Mouse (Mus musculus): ENCODE data around the gene Stradb. TPM values are rescaled to one million over a fixed set of nuclear protein-coding genes. Genes with fewer than 3 reads are reported as not detected.

Gene Stradb
- polyA plus RNA-seq, 1 experiment, result 36.5 TPM

DNA sequence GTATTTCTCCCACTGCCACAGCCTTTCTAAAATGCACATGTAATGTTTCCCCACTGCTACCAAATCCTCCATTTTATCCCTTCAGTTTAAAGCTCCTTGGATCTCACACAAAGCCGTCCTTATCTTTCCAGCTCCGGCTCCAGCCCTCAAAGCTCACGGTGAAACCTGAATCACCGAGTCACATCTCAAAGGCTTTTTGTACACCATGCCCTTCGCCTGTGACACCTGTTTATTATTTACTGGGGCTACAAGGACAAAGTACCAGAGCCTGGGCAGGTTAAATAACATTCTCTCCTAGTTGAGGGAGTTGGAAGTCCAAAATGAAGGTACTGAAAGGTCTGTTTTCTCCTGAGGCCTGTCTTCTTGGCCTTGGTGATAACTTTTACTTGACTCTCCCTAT is 3.3 kb upstream of the Stradb start:
- 55% methylated on average over 5 of the region's 5 CpGs for WGBS
- H3K4me1 ChIP-seq (ENCODE audit: control insufficient read depth, insufficient read depth, low read length), result peaks cover 8% of the 10 kb centered on the region
- H3K27ac ChIP-seq (ENCODE audit: control insufficient read depth, insufficient read depth, low read depth, low read length, poor library complexity), result peak overlapping the region; percentile 15; the same call in 1 of the 2 replicates
- TF ChIP-seq POLR2A (IDR thresholded peaks at IDR 0.05; ENCODE audit: borderline replicate concordance, control insufficient read depth, low read depth, low read length), result no peak
- TF ChIP-seq CTCF (IDR thresholded peaks at IDR 0.05; ENCODE audit: control insufficient read depth, insufficient read depth, low read length), result no peak
- peak overlapping the region; percentile 23 for H3K4me3 ChIP-seq (replicated peaks; ENCODE audit: control insufficient read depth, low read depth, low read length)

DNA sequence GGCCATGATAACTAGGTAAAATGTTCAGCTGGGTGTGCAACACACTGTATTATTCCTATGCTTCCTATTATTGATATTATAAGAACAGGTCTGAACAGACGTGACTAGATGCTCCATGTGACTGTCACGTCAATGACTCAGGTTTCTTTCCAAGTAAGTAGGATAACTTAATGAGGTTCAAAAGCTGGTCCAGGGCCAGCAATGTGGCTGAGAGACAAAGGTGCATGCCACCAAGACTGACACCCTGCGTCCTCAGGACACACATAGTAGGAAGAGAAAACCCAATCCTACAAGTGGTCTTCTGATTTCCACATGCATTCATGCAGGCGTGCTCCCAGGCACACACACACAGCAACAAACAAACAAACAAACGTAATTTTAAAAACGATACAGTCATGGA is 2.2 kb upstream of the Stradb start:
- H3K27ac ChIP-seq (ENCODE audit: control insufficient read depth, insufficient read depth, low read depth, low read length, poor library complexity), result peak overlapping the region; percentile 79
- peak overlapping the region; percentile 89 for H3K4me3 ChIP-seq (replicated peaks; ENCODE audit: control insufficient read depth, low read depth, low read length)
- 69% methylated on average over 6 of the region's 6 CpGs for WGBS
- 0 out of 2 replicates have a peak, but pooled peaks have one; percentile 4 for TF ChIP-seq POLR2A (IDR thresholded peaks at IDR 0.05; ENCODE audit: borderline replicate concordance, control insufficient read depth, low read depth, low read length)
- TF ChIP-seq CTCF (IDR thresholded peaks at IDR 0.05; ENCODE audit: control insufficient read depth, insufficient read depth, low read length), result no peak
- peaks cover 5% of the 10 kb centered on the region for H3K4me1 ChIP-seq (ENCODE audit: control insufficient read depth, insufficient read depth, low read length)

DNA sequence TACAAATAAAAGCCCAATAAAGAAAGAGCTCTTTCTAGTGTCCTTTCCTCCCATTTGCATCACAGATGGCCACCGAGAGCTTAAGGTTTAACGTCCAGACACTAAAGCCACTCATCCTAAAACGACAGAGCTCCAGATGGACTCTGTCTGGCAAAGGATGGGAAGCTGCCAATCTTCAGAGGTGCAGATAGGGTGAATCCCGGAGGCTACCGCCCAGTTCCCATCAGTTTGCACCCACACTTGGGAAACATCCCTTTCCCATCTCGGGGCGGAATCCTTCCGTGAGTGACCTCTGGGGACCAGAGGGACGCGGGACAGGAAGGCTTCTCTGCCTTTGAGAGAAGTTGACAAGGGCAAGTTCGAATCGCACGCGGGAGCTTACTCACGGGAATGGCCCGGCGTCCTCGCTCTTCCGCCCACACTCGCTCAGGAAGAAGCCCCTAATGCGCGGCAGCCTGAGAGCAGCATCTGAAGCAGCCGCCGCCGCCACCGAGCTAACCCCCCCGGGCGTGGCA is 414 bp upstream of the Stradb start:
- peak overlapping the region; percentile 96 for H3K27ac ChIP-seq (ENCODE audit: control insufficient read depth, insufficient read depth, low read depth, low read length, poor library complexity)
- peaks cover 2% of the 10 kb centered on the region; the same call in 1 of the 2 replicates for H3K4me1 ChIP-seq (ENCODE audit: control insufficient read depth, insufficient read depth, low read length)
- H3K4me3 ChIP-seq (replicated peaks; ENCODE audit: control insufficient read depth, low read depth, low read length), result peak overlapping the region; percentile 100
- WGBS, result under 1% methylated on average over 28 of the region's 28 CpGs
- no peak for TF ChIP-seq CTCF (IDR thresholded peaks at IDR 0.05; ENCODE audit: control insufficient read depth, insufficient read depth, low read length)
- no peak for TF ChIP-seq POLR2A (IDR thresholded peaks at IDR 0.05; ENCODE audit: borderline replicate concordance, control insufficient read depth, low read depth, low read length)

DNA sequence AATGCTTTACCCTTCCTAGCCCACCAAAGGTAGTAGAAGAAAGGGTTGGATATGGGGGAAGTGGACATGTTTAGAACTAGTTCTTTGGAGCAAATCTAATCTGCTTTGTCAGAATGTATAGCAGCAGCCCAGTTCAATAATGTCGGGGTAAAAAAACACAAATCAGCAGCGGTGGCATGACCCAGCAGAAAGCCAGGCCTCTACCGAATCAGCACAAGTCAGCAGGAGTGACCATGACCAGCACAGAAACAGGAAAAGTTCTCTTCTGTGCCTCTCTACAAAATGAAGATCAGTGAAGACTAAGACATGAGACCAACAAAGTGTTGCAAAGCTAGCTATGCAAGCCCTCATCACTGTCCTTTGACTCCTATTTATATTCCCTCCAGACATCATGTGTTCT is 9.0 kb downstream of the Stradb start:
- 90% methylated on average over 3 of the region's 3 CpGs for WGBS
- Histone ChIP-seq H3K27ac (ENCODE audit: control insufficient read depth, insufficient read depth, low read depth, low read length, poor library complexity) (no peak overlapping the region), H3K4me3 (replicated peaks; ENCODE audit: control insufficient read depth, low read depth, low read length) (no peak overlapping the region), H3K4me1 (ENCODE audit: control insufficient read depth, insufficient read depth, low read length) (no peaks in the 10 kb centered on the region)
- TF ChIP-seq CTCF (IDR thresholded peaks at IDR 0.05; ENCODE audit: control insufficient read depth, insufficient read depth, low read length) (no peak), POLR2A (IDR thresholded peaks at IDR 0.05; ENCODE audit: borderline replicate concordance, control insufficient read depth, low read depth, low read length) (no peak)

DNA sequence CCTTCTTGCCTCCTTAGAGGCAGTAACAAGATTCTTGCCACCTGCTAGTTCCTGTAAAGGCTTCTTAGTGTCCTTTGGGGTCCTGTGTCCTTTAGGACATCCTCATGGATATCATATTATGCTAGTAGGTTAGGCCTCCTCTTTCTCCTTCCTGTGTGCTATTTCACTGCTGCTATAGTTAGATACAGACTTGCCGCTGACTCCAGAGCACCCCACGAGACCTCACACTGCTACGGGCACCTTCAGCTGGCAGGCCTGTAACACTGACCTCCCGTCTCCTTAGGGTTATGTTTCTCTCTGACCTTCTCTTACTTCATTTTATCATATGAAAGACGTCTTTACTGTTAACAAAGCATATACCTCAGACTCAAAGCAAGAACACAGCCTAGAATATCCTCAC is 11.3 kb downstream of the Stradb start:
- Histone ChIP-seq H3K4me1 (ENCODE audit: control insufficient read depth, insufficient read depth, low read length) (no peaks in the 10 kb centered on the region; the same call in 1 of the 2 replicates), H3K27ac (ENCODE audit: control insufficient read depth, insufficient read depth, low read depth, low read length, poor library complexity) (no peak overlapping the region), H3K4me3 (replicated peaks; ENCODE audit: control insufficient read depth, low read depth, low read length) (no peak overlapping the region)
- TF ChIP-seq CTCF (IDR thresholded peaks at IDR 0.05; ENCODE audit: control insufficient read depth, insufficient read depth, low read length), result no peak
- WGBS, result 93% methylated on average over 5 of the region's 5 CpGs

DNA sequence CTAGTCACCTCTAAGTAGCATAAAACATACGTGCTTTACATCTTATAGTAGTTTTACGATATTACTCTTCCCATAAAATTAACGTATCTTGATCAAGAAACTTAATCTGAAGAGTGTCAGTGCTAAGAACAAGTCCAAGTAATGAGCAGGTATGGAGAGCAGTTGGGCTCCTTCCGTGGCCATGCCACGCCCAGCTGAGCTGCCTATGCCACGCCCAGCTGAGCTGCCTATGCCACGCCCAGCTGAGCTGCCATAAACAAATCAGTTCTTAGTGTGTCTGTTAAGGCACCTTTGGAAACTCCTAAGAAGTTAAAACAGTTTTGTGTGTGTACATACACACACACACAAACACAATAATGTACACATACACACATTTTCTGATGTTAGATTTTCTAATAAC is 19.8 kb downstream of the Stradb start:
- WGBS, result 74% methylated on average over 7 of the region's 7 CpGs
- Histone ChIP-seq H3K4me3 (replicated peaks; ENCODE audit: control insufficient read depth, low read depth, low read length) (no peak overlapping the region), H3K4me1 (ENCODE audit: control insufficient read depth, insufficient read depth, low read length) (no peaks in the 10 kb centered on the region; the same call in 1 of the 2 replicates), H3K27ac (ENCODE audit: control insufficient read depth, insufficient read depth, low read depth, low read length, poor library complexity) (no peak overlapping the region)
- no peak for TF ChIP-seq CTCF (IDR thresholded peaks at IDR 0.05; ENCODE audit: control insufficient read depth, insufficient read depth, low read length)

DNA sequence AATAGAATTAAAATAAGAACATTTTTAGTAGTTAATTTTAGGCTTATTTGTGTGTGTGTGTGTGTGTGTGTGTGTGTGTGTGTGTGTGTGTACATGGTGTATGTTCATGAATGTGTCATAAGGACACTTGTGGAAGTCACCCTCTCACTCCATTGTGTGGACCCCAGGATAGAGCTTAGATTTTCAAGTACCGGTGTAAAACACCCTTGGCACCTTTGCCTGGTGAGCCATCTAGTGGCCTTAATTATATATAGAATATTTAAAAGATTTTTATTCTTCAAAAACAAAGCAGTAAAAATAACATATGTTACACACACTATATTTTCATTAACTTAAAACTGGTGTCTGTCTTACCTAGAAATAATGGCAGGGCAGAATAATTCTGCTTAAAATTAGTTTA is 20.4 kb downstream of the Stradb start:
- no peak overlapping the region for H3K4me3 ChIP-seq (replicated peaks; ENCODE audit: control insufficient read depth, low read depth, low read length)
- WGBS, result 50% methylated on average over 1 of the region's 1 CpGs

DNA sequence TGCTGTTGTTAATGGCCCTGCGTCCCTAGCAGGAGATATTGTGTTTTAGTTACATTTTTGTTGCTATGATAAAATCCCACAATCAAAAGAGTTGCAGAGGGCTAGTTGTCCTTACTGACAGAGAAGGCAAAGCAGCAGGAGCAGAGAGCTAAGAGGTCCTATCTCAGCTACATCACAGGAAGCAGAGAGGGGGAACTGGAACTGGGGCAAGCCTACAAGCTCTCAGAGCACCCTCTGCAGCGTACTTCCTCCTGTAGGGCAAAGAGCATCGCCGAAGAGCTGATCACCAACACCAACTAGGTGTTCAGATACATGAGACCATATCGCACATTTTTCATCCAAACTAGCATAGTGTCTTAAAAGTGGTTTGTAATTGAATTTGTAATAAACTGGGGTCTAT is 22.0 kb downstream of the Stradb start:
- 35% methylated on average over 5 of the region's 5 CpGs for WGBS
- Histone ChIP-seq H3K4me1 (ENCODE audit: control insufficient read depth, insufficient read depth, low read length) (no peaks in the 10 kb centered on the region), H3K27ac (ENCODE audit: control insufficient read depth, insufficient read depth, low read depth, low read length, poor library complexity) (no peak overlapping the region), H3K4me3 (replicated peaks; ENCODE audit: control insufficient read depth, low read depth, low read length) (no peak overlapping the region)
- no peak for TF ChIP-seq POLR2A (IDR thresholded peaks at IDR 0.05; ENCODE audit: borderline replicate concordance, control insufficient read depth, low read depth, low read length)
- TF ChIP-seq CTCF (IDR thresholded peaks at IDR 0.05; ENCODE audit: control insufficient read depth, insufficient read depth, low read length), result no peak

More for the DNA sequence above, 20.4 kb downstream of the Stradb start:
- Histone ChIP-seq H3K4me1 (ENCODE audit: control insufficient read depth, insufficient read depth, low read length) (no peaks in the 10 kb centered on the region; the same call in 1 of the 2 replicates), H3K27ac (ENCODE audit: control insufficient read depth, insufficient read depth, low read depth, low read length, poor library complexity) (no peak overlapping the region)
- no peak for TF ChIP-seq CTCF (IDR thresholded peaks at IDR 0.05; ENCODE audit: control insufficient read depth, insufficient read depth, low read length)
- no peak for TF ChIP-seq POLR2A (IDR thresholded peaks at IDR 0.05; ENCODE audit: borderline replicate concordance, control insufficient read depth, low read depth, low read length)

DNA sequence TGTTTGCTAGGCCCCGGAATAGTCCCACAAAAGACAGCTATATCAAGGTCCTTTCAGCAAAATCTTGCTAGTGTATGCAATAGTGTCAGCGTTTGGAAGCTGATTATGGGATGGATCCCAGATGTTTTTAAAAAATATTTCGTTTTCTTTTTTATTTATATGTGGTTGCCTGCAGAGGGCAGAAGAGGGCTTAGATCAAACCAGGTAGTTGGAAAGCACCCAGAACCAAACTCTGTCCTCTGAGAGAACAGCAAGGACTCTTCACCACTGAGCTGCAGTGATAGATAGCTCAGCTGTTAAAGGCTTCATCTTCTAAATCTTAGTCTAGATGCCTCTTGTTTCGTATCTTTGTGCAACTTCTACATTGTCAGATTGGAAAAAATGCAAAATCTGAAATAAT is 35.9 kb downstream of the Stradb start:
- Histone ChIP-seq H3K4me1 (ENCODE audit: control insufficient read depth, insufficient read depth, low read length) (no peaks in the 10 kb centered on the region), H3K4me3 (replicated peaks; ENCODE audit: control insufficient read depth, low read depth, low read length) (no peak overlapping the region), H3K27ac (ENCODE audit: control insufficient read depth, insufficient read depth, low read depth, low read length, poor library complexity) (no peak overlapping the region)
- WGBS, result 35% methylated on average over 4 of the region's 4 CpGs
- no peak for TF ChIP-seq CTCF (IDR thresholded peaks at IDR 0.05; ENCODE audit: control insufficient read depth, insufficient read depth, low read length)
- no peak for TF ChIP-seq POLR2A (IDR thresholded peaks at IDR 0.05; ENCODE audit: borderline replicate concordance, control insufficient read depth, low read depth, low read length)

Measured in bone marrow, adult 2 months (tissue).